Mouse (Mus musculus): ENCODE results near the gene Rabl2. TPM values are rescaled to one million over a fixed set of nuclear protein-coding genes. Genes with fewer than 3 reads are reported as not detected.

Rabl2 gene
- total RNA-seq (2021), result 10 to 100 TPM; 51.7 to 54.5 TPM

DNA sequence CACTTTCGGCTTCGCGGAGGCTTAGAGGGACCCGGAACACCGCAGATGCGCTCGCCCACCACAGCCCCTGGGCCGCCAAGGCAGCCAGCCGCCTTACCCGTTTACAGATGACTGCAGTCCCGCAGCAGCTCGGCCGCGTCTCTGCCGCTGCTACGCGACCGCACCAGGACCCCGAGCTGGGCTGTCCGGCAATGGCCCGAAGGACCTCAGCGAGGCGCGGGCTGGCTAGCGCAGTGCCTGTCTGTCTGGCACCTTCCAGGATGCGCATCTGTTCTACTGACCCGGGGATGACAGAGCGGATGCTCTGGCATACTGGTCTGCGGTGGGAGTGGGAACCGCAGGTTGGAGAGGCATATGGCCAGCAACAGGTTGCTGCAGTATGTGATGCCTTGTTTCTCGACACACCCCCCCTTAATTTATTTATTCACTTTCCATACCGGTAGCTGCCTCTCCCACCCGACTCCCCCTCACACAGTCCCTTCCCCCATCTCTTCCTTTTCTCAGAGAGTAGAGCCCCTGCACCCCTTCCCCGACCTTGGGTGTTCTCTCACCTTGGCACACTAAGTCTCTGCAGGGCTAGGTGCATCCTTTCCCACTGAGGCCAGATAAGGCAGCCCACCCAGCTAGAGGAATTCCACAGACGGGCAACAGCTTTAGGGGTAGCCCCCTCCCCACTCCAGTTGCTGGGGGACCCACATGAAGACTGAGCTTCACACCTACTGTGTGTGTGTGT, at the start of gene Rabl2:
Rabl2 (minus strand) TSS at position 201 of the 733 bp plus-strand sequence.
- DNase-seq, result peak; percentile 92
- intact Hi-C loops (cut with DNase I), result no loop called here

DNA sequence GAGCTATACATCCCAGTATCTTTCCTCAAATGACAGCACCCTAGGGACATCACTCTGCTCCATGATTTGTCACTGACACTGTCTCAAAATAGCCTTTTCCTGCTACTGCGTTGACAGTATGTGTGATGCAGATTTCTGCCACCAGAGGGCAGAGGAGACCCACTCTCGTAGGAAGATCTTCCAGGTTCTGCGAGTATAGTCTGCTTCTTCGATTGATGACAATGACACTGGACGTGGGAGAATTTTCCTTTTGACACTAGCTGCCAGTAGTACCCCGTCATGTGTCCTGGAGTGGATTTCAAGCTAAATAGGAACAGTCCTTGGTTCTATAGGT, 31.9 kb upstream of the Rabl2 start:
- peak; percentile 75 for DNase-seq
- intact Hi-C loops (cut with DNase I), result loop anchor here (5.0 to 10.0 kb wide), 2 partner anchors 411 to 594 kb away; no protein-coding TSS in a partner anchor

DNA sequence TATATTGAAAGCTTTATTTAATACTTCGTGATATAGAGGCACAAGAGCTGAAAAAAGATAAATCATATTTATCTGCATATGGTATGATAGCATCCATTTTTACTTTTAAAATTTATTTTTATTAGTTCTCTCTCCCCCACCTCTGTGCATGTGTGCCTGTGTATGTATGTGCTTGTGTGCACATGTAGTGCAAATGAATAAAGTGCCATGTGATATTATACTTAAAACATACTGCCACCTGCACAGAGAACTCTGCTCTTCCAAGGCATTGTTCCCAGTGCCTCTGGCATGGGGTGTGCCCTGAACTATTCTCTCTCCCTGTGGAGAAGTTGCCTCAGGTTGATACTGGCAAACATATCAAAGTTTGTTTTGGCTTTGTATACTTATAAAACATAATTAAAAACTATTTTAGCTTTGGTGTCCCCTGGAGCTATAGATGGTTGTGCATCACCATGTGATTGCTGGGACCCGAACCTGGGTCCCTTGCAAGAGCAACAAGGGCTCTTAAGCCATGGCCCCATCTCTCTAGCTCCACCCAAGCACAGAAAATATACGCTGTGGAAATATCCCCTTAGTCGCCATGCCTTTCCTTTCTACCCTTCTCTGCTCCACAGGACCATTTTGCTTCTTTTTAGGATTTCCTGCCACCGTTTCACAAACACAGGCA, 31.4 kb upstream of the Rabl2 start:
- no peak for DNase-seq
- intact Hi-C loops (cut with DNase I), result loop anchor here (5.0 to 10.0 kb wide), 2 partner anchors 412 to 594 kb away; no protein-coding TSS in a partner anchor

GRCm38 (mm10) chr15:89622312-89622958, 30.7 kb upstream of the Rabl2 start:
- DNase-seq, result peak; percentile 51
- intact Hi-C loops (cut with DNase I), result loop anchor here (5.0 to 10.0 kb wide), 2 partner anchors 412 to 595 kb away; no protein-coding TSS in a partner anchor

- no peak for DNase-seq
- intact Hi-C loops (cut with DNase I), result no loop called here
Measured at GRCm38 (mm10) chr15:89607888-89608287, 16.2 kb upstream of the Rabl2 start.

- intact Hi-C loops (cut with DNase I), result no loop called here
- no peak for DNase-seq
Measured at GRCm38 (mm10) chr15:89607480-89607879, 15.8 kb upstream of the Rabl2 start.

GRCm38 (mm10) chr15:89605822-89606570, 14.3 kb upstream of the Rabl2 start:
- intact Hi-C loops (cut with DNase I), result no loop called here
- DNase-seq, result no peak

DNA sequence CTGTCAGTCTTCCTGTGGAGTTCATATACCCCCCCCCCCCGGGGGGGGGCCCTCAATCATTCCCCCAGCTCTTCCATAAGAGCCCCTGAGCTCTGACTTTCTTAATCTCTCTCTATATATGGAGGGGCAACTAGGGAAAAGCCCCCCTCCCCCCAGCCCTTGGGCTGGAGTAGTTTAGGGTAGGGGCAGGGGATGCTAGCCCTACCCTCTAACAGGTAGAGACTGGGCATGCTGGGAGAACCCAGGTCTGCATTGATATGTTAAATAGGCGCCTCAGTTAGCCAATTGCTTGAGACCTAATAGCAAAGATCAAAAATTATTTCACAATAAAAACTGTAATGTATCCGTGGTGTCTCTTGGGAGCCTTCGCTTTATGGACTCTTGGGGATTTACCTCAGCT, 825 bp upstream of the Rabl2 start:
- intact Hi-C loops (cut with DNase I), result no loop called here
- DNase-seq, result no peak

DNA sequence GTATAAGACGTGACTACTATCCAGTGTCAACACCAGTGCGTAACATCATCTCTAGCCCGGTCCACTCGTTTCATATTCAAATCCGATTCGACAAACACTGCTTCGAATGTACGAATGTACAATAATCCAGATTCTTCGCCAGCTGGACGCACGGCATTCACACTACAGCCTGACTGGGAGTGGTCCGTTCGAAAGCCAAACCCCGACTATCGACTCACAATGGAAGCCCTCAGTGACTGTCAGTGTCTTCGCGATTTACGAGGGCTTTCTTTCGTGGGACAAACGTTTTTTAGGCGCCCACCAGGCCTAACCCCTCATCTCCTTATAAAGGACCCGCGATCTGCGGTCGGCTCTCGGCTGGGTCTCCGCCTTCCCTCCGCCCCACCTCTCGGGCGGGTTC, 406 bp downstream of the Rabl2 start:
- no peak for DNase-seq
- intact Hi-C loops (cut with DNase I), result no loop called here

- intact Hi-C loops (cut with DNase I), result no loop called here
- no peak for DNase-seq
Measured at GRCm38 (mm10) chr15:89589146-89589545, 2.6 kb downstream of the Rabl2 start.

DNA sequence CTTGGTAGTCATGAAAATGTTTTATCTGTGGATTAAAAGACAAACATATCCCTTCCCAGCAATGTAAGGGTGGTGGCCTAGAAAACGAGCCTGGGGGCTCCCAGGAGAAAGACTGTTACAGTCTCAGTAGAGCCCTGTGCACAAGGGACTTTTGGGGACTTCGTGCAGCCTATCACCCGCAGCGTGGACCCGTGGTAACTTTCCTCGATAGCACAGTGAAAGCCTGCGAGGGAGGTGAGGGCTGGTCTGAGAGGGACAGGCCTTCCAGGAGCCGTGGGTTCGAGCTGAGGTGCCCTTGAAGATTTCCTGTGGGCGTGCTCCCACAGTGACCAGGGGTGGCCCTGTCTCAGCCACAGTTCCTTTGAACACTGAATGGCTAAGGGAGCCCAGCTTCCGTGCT, 6.1 kb downstream of the Rabl2 start:
- no peak for DNase-seq
- intact Hi-C loops (cut with DNase I), result no loop called here

- no peak for DNase-seq
- intact Hi-C loops (cut with DNase I), result no loop called here
Measured at GRCm38 (mm10) chr15:89585101-89585500, 6.6 kb downstream of the Rabl2 start.

DNA sequence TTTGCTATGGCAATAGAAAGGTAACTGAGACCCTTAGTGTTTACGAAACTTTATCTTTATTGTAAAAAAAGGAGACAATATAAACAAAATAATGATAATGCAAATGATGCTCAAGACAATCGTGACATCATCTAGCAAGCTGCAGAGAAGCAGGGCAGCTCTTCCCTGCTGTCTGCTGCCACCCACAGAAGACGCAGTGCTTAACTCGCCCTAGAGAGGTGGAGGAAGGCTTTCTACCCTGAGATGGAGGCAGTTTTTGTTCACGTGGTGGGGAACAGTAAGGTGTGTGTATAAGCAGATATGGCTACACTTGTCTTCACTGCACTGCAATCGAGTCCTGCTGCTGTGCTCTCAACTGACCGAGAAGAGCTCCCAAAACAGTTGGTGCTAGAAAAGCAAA, 9.2 kb downstream of the Rabl2 start:
- DNase-seq, result no peak
- intact Hi-C loops (cut with DNase I), result no loop called here

GRCm38 (mm10) chr15:89572147-89572546, 19.6 kb downstream of the Rabl2 start:
- no peak for DNase-seq
- intact Hi-C loops (cut with DNase I), result no loop called here

GRCm38 (mm10) chr15:89568114-89568513, 23.6 kb downstream of the Rabl2 start, which contains the start of gene Acr:
Gene Acr (plus strand): TSS chr15:89568326.
- intact Hi-C loops (cut with DNase I), result no loop called here
- DNase-seq, result no peak

DNA sequence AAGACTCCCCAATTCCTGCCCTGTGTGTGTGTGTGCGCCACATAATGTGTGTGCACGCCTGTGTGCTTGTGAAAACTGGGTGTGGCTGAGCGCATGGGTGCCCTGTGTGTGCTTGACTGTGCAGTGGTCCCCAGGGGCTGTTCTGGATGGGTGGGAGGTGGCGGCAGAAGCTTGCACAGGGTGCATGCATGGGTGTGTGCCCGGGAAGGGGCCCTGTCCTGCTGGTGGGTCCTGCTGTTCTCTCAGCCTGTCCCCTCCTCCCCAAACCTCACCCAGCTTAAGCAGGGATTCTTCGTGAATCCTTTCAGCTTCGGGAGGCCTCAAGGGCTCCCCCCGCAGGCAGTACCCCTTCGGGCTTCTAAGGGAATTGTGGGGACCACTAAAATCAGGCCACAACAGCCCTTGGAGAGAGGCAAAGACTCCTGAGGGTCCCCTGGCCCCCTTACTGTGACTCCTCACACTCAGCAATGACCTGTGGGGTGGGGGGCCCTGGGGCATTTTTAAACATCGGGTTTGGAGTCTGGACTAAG, 32.5 kb downstream of the Rabl2 start:
- intact Hi-C loops (cut with DNase I), result no loop called here
- no peak for DNase-seq

DNA sequence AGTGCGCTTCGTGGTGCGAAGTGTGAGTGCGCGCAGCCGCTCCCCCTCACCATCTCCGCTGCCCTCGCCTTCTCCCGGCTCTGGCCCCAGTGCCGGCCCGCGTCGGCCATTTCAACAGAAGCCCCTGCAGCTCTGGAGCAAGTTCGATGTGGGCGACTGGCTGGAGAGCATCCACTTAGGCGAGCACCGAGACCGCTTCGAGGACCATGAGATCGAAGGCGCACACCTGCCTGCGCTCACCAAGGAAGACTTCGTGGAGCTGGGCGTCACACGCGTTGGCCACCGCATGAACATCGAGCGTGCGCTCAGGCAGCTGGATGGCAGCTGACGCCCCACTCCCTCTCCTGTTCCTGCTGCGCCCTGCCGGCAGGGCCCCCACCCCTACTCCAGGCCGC, 33.7 kb downstream of the Rabl2 start:
- intact Hi-C loops (cut with DNase I), result no loop called here
- DNase-seq, result no peak

GRCm38 (mm10) chr15:89557179-89557995, 34.3 kb downstream of the Rabl2 start:
- intact Hi-C loops (cut with DNase I), result no loop called here

DNA sequence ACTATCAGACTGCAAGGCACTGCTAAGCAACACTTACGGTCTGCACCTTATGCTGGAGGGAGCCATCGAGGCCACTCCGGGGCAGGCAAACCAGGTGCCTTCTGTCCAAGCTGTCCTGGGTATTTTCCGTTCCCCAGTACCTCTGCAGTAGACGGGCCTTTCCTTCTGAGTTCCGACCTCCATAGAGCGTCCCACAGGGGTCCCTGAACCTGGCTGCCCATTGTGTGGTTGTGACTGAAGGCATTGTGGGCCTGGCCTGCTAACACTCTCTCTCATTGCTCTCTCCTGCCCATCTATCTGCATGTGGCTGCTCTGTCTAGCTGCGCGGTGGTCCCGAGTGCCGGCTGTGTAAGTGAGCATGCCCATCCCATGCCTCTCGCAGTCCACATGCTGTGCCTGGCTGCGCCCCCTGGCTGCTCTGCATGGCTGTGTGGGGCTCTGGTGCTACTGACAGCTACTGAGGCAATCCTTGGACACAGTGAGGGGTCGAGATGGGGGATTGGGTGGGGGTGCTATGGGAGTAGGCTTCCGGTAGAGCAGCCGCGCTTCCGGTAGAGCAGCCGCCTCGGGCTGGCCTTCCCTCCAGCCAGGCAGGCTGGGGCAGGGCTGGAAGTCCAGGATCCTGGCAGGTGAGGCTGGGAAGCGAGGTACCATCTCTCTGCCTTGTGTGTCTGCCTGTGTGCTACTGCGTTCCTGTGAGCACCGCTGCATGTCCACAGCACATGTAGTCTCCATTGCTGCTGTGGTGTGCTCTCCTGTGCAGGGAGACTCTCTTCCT, 35.1 kb downstream of the Rabl2 start:
- intact Hi-C loops (cut with DNase I), result no loop called here
- peak; percentile 42 for DNase-seq

More at GRCm38 (mm10) chr15:89557179-89557995, 34.3 kb downstream of the Rabl2 start:
- no peak for DNase-seq

Data from left cerebral cortex, postnatal 4 days (tissue).